Mouse (Mus musculus): ENCODE measurements around the gene Fos.

GRCm38 (mm10) chr12:85485890-85486765 lies 12.4 kb downstream of the Fos start:
- TF ChIP-seq POLR2A (IDR thresholded peaks at IDR 0.05; ENCODE audit: borderline replicate concordance, extremely low read depth, insufficient read depth, insufficient read length, poor library complexity, severe bottlenecking), result peak; percentile 39; the same call in 1 of the 2 replicates
- TF ChIP-seq CTCF (IDR thresholded peaks at IDR 0.05; ENCODE audit: borderline replicate concordance, extremely low read depth, insufficient read depth, insufficient read length), result no peak
